Mouse (Mus musculus): ENCODE data around the gene Gne. TPM values are rescaled to one million over a fixed set of nuclear protein-coding genes. Genes with fewer than 3 reads are reported as not detected.

Gene Gne
- polyA plus RNA-seq, 1 experiment, result 23.3 TPM

- Histone ChIP-seq H3K27me3 (ENCODE audit: control insufficient read depth, insufficient read depth, low read length) (no peaks in the 10 kb centered on the region), H3K27ac (ENCODE audit: insufficient read depth, low read length) (peak overlapping the region; percentile 41; the same call in 1 of the 2 replicates), H3K4me3 (replicated peaks; ENCODE audit: insufficient read depth, low read depth, low read length) (peak overlapping the region; percentile 65), H3K4me1 (ENCODE audit: control insufficient read depth, insufficient read depth, low read length) (no peaks in the 10 kb centered on the region; the same call in 1 of the 2 replicates)
- TF ChIP-seq CTCF (IDR thresholded peaks at IDR 0.05; ENCODE audit: borderline replicate concordance, insufficient read depth, low read depth, low read length) (no peak), POLR2A (IDR thresholded peaks at IDR 0.05; ENCODE audit: borderline replicate concordance, insufficient read depth, low read length) (peak; percentile 55; the same call in 1 of the 2 replicates)
- WGBS, result under 1% methylated on average over 68 of the region's 70 CpGs
- DNase-seq, result peak; percentile 90 to 93
Observed at GRCm38 (mm10) chr4:44072146-44072872, 11.7 kb downstream of the Gne start.

- peak in 1 of 2 experiments; percentile 8 for DNase-seq
- peak overlapping the region; percentile 65 for H3K4me3 ChIP-seq (replicated peaks; ENCODE audit: insufficient read depth, low read depth, low read length)
- H3K27ac ChIP-seq (ENCODE audit: insufficient read depth, low read length), result 0 out of 2 replicates have a peak overlapping the region, but pooled peaks have one; percentile 41
- no peaks in the 10 kb centered on the region; the same call in 1 of the 2 replicates for H3K4me1 ChIP-seq (ENCODE audit: control insufficient read depth, insufficient read depth, low read length)
- no peaks in the 10 kb centered on the region for H3K27me3 ChIP-seq (ENCODE audit: control insufficient read depth, insufficient read depth, low read length)
- no peak for TF ChIP-seq POLR2A (IDR thresholded peaks at IDR 0.05; ENCODE audit: borderline replicate concordance, insufficient read depth, low read length)
- no peak for TF ChIP-seq CTCF (IDR thresholded peaks at IDR 0.05; ENCODE audit: borderline replicate concordance, insufficient read depth, low read depth, low read length)
- 5% methylated on average over 11 of the region's 11 CpGs for WGBS
Observed at GRCm38 (mm10) chr4:44071741-44072145, 12.2 kb downstream of the Gne start.

- DNase-seq, result no peak
- WGBS, result 73% methylated on average over 4 of the region's 4 CpGs
- Histone ChIP-seq H3K4me3 (replicated peaks; ENCODE audit: insufficient read depth, low read depth, low read length) (no peak overlapping the region), H3K27me3 (ENCODE audit: control insufficient read depth, insufficient read depth, low read length) (no peaks in the 10 kb centered on the region), H3K27ac (ENCODE audit: insufficient read depth, low read length) (no peak overlapping the region), H3K4me1 (ENCODE audit: control insufficient read depth, insufficient read depth, low read length) (no peaks in the 10 kb centered on the region; the same call in 1 of the 2 replicates)
- no peak for TF ChIP-seq POLR2A (IDR thresholded peaks at IDR 0.05; ENCODE audit: borderline replicate concordance, insufficient read depth, low read length)
- TF ChIP-seq CTCF (IDR thresholded peaks at IDR 0.05; ENCODE audit: borderline replicate concordance, insufficient read depth, low read depth, low read length), result no peak
Observed at GRCm38 (mm10) chr4:44070641-44071040, 13.3 kb downstream of the Gne start.

GRCm38 (mm10) chr4:44069411-44069810 lies 14.6 kb downstream of the Gne start:
- DNase-seq, result no peak
- 91% methylated on average over 4 of the region's 4 CpGs for WGBS
- H3K4me3 ChIP-seq (replicated peaks; ENCODE audit: insufficient read depth, low read depth, low read length), result no peak overlapping the region
- no peak for TF ChIP-seq CTCF (IDR thresholded peaks at IDR 0.05; ENCODE audit: borderline replicate concordance, insufficient read depth, low read depth, low read length)
- TF ChIP-seq POLR2A (IDR thresholded peaks at IDR 0.05; ENCODE audit: borderline replicate concordance, insufficient read depth, low read length), result no peak
- H3K4me1 ChIP-seq (ENCODE audit: control insufficient read depth, insufficient read depth, low read length), result no peaks in the 10 kb centered on the region; the same call in 1 of the 2 replicates
- no peaks in the 10 kb centered on the region for H3K27me3 ChIP-seq (ENCODE audit: control insufficient read depth, insufficient read depth, low read length)
- H3K27ac ChIP-seq (ENCODE audit: insufficient read depth, low read length), result no peak overlapping the region

DNA sequence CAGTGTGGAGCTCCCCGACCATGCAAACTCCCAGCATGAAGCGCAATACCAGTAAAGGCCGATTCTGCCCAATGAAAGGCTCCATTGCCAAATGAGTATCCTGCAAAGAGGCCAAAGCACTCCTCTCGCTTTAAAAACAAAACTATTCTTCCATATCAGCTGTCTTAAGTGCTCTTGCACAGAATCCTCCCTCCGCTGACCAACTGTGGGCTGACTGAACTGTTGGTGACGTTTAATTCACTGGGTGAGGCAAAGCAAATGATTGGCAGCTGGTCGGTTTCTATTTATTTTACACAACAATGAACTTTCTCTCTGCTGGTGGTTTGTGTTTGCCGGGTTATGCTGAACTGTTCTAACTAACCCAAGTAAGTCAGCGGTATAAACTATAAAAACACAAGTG lies 15.2 kb downstream of the Gne start:
- H3K27ac ChIP-seq (ENCODE audit: insufficient read depth, low read length), result no peak overlapping the region
- no peak for DNase-seq
- no peaks in the 10 kb centered on the region; the same call in 1 of the 2 replicates for H3K4me1 ChIP-seq (ENCODE audit: control insufficient read depth, insufficient read depth, low read length)
- TF ChIP-seq CTCF (IDR thresholded peaks at IDR 0.05; ENCODE audit: borderline replicate concordance, insufficient read depth, low read depth, low read length), result no peak
- TF ChIP-seq POLR2A (IDR thresholded peaks at IDR 0.05; ENCODE audit: borderline replicate concordance, insufficient read depth, low read length), result no peak
- no peak overlapping the region for H3K4me3 ChIP-seq (replicated peaks; ENCODE audit: insufficient read depth, low read depth, low read length)
- WGBS, result 39% methylated on average over 9 of the region's 9 CpGs
- H3K27me3 ChIP-seq (ENCODE audit: control insufficient read depth, insufficient read depth, low read length), result no peaks in the 10 kb centered on the region

GRCm38 (mm10) chr4:44066891-44067290 lies 17.1 kb downstream of the Gne start:
- Histone ChIP-seq H3K27me3 (ENCODE audit: control insufficient read depth, insufficient read depth, low read length) (no peaks in the 10 kb centered on the region), H3K4me3 (replicated peaks; ENCODE audit: insufficient read depth, low read depth, low read length) (no peak overlapping the region), H3K27ac (ENCODE audit: insufficient read depth, low read length) (no peak overlapping the region), H3K4me1 (ENCODE audit: control insufficient read depth, insufficient read depth, low read length) (no peaks in the 10 kb centered on the region; the same call in 1 of the 2 replicates)
- 89% methylated on average over 6 of the region's 6 CpGs for WGBS
- TF ChIP-seq POLR2A (IDR thresholded peaks at IDR 0.05; ENCODE audit: borderline replicate concordance, insufficient read depth, low read length) (no peak), CTCF (IDR thresholded peaks at IDR 0.05; ENCODE audit: borderline replicate concordance, insufficient read depth, low read depth, low read length) (no peak)
- no peak for DNase-seq

DNA sequence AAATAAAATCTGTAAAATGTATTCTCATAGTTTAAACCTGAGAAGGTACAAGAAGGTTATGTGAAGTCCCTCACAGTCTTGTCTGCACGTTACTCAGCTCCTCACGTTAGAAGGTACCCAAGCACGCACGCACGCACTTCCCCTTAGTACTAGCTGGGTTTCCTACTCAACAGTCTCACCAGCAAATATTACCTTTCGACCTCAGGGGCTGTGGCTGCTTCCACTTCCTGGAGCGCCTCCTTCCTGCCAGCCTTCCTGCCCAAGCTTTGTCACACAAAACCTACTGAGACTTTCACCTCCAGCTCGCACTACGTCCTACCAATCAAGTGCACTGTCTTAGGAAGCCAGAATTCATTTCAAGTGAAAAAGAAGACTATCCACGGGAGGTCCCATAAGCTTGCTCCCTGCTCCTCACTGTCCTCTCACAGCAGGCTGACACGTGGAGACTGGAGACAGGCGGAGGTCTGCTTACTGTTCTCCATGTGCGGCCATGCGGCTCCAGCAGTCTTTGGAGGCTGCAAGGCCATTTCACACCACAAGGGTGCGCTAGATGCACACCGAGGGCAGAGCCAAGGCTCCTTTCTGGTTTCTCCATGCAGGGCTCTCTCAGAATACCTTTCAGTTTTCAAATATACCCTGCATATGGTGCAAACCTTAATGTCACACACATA lies 18.5 kb downstream of the Gne start:
- no peak for TF ChIP-seq POLR2A (IDR thresholded peaks at IDR 0.05; ENCODE audit: borderline replicate concordance, insufficient read depth, low read length)
- TF ChIP-seq CTCF (IDR thresholded peaks at IDR 0.05; ENCODE audit: borderline replicate concordance, insufficient read depth, low read depth, low read length), result peak; percentile 96
- H3K27me3 ChIP-seq (ENCODE audit: control insufficient read depth, insufficient read depth, low read length), result no peaks in the 10 kb centered on the region
- H3K4me1 ChIP-seq (ENCODE audit: control insufficient read depth, insufficient read depth, low read length), result no peaks in the 10 kb centered on the region; the same call in 1 of the 2 replicates
- 43% methylated on average over 16 of the region's 16 CpGs for WGBS
- no peak overlapping the region for H3K27ac ChIP-seq (ENCODE audit: insufficient read depth, low read length)
- no peak overlapping the region for H3K4me3 ChIP-seq (replicated peaks; ENCODE audit: insufficient read depth, low read depth, low read length)
- DNase-seq, result peak; percentile 79 to 90
